Mouse (Mus musculus): ENCODE data around the gene Hbb-bh1. TPM values are rescaled to one million over a fixed set of nuclear protein-coding genes. Genes with fewer than 3 reads are reported as not detected.
"Not testable (repeated sequence)": the region's sequence is repeated elsewhere in the genome, so short reads cannot be mapped to it uniquely, and the experiment has no call there.

The Hbb-bh1 gene
- polyA plus RNA-seq, 1 experiment from 2014 or later: 675 TPM

- ATAC-seq (ENCODE audit: low FRiP score, low read depth): no peak
- Histone ChIP-seq H3K27me3 (no peaks in the 10 kb centered on the region), H3K9me3 (no peaks in the 10 kb centered on the region), H3K36me3 (no peaks in the 10 kb centered on the region), H3K9ac (replicated peaks) (no peak overlapping the region), H3K4me3 (no peak overlapping the region), H3K27ac (replicated peaks) (no peak overlapping the region), H3K4me1 (no peaks in the 10 kb centered on the region), H3K4me2 (replicated peaks) (no peak overlapping the region)
- WGBS: 82% methylated on average over 3 of the region's 3 CpGs
These were observed 32.2 kb downstream of the Hbb-bh1 start for GRCm38 (mm10) chr7:103810746-103811145.

- Histone ChIP-seq H3K9ac (replicated peaks) (no peak overlapping the region), H3K4me2 (replicated peaks) (no peak overlapping the region), H3K27me3 (no peaks in the 10 kb centered on the region), H3K27ac (replicated peaks) (no peak overlapping the region), H3K36me3 (no peaks in the 10 kb centered on the region), H3K9me3 (no peaks in the 10 kb centered on the region), H3K4me3 (no peak overlapping the region), H3K4me1 (no peaks in the 10 kb centered on the region)
- WGBS: 86% methylated on average over 1 of the region's 1 CpGs
- no peak for ATAC-seq (ENCODE audit: low FRiP score, low read depth)
These were observed 32.7 kb downstream of the Hbb-bh1 start for GRCm38 (mm10) chr7:103810296-103810695.

- H3K9me3 ChIP-seq: no peaks in the 10 kb centered on the region
- H3K4me1 ChIP-seq: no peaks in the 10 kb centered on the region
- H3K27me3 ChIP-seq: no peaks in the 10 kb centered on the region
- H3K36me3 ChIP-seq: no peaks in the 10 kb centered on the region
- no peak for ATAC-seq (ENCODE audit: low FRiP score, low read depth)
- no peak overlapping the region for H3K4me2 ChIP-seq (replicated peaks)
- H3K4me3 ChIP-seq: no peak overlapping the region
- H3K9ac ChIP-seq (replicated peaks): no peak overlapping the region
- 79% methylated on average over 1 of the region's 1 CpGs for WGBS
- H3K27ac ChIP-seq (replicated peaks): no peak overlapping the region
These were observed 33.2 kb downstream of the Hbb-bh1 start for GRCm38 (mm10) chr7:103809801-103810155.

GRCm38 (mm10) chr7:103808971-103809800, 33.8 kb downstream of the Hbb-bh1 start:
- Histone ChIP-seq H3K27ac (replicated peaks) (no peak overlapping the region), H3K4me1 (no peaks in the 10 kb centered on the region), H3K36me3 (no peaks in the 10 kb centered on the region), H3K4me2 (replicated peaks) (no peak overlapping the region), H3K4me3 (no peak overlapping the region), H3K9me3 (no peaks in the 10 kb centered on the region), H3K9ac (replicated peaks) (no peak overlapping the region), H3K27me3 (no peaks in the 10 kb centered on the region)
- WGBS: 71% methylated on average over 5 of the region's 5 CpGs
- no peak for ATAC-seq (ENCODE audit: low FRiP score, low read depth)

- H3K4me3 ChIP-seq; H3K4me1 ChIP-seq; H3K36me3 ChIP-seq; H3K4me2 ChIP-seq (replicated peaks); H3K27ac ChIP-seq (replicated peaks); ATAC-seq (ENCODE audit: low FRiP score, low read depth); H3K9ac ChIP-seq (replicated peaks); H3K9me3 ChIP-seq; H3K27me3 ChIP-seq: not testable (repeated sequence)
- WGBS: 71% methylated on average over 2 of the region's 2 CpGs
These were observed 34.8 kb downstream of the Hbb-bh1 start for GRCm38 (mm10) chr7:103808120-103808519.

GRCm38 (mm10) chr7:103806856-103807255, 36.1 kb downstream of the Hbb-bh1 start:
- Histone ChIP-seq H3K4me3 (no peak overlapping the region), H3K4me1 (no peaks in the 10 kb centered on the region), H3K36me3 (no peaks in the 10 kb centered on the region), H3K27me3 (no peaks in the 10 kb centered on the region), H3K27ac (replicated peaks) (no peak overlapping the region), H3K4me2 (replicated peaks) (no peak overlapping the region), H3K9ac (replicated peaks) (no peak overlapping the region), H3K9me3 (no peaks in the 10 kb centered on the region)
- WGBS: 74% methylated on average over 1 of the region's 1 CpGs
- ATAC-seq (ENCODE audit: low FRiP score, low read depth): no peak

GRCm38 (mm10) chr7:103792669-103793388, 50.1 kb downstream of the Hbb-bh1 start:
- H3K9me3 ChIP-seq: no peaks in the 10 kb centered on the region
- ATAC-seq (ENCODE audit: low FRiP score, low read depth): no peak
- no peak overlapping the region for H3K9ac ChIP-seq (replicated peaks)
- no peaks in the 10 kb centered on the region for H3K27me3 ChIP-seq
- 27% methylated on average over 4 of the region's 4 CpGs for WGBS
- no peak overlapping the region for H3K4me2 ChIP-seq (replicated peaks)
- no peaks in the 10 kb centered on the region for H3K4me1 ChIP-seq
- no peaks in the 10 kb centered on the region for H3K36me3 ChIP-seq
- H3K27ac ChIP-seq (replicated peaks): no peak overlapping the region
- no peak overlapping the region for H3K4me3 ChIP-seq

- no peak within 1 kb of the TSS for H3K9ac ChIP-seq (replicated peaks)
- 91% methylated on average over 3 of the region's 3 CpGs for WGBS
- no peaks in the 10 kb centered on the region for H3K27me3 ChIP-seq
These were observed 51.2 kb downstream of the Hbb-bh1 start, which contains the start of gene Olfr67 for GRCm38 (mm10) chr7:103791721-103792120. TSS of gene Olfr67 (minus strand) at chr7:103791821.

More at GRCm38 (mm10) chr7:103791721-103792120, 51.2 kb downstream of the Hbb-bh1 start, which contains the start of gene Olfr67:
- no peak for ATAC-seq (ENCODE audit: low FRiP score, low read depth)
- no peak within 1 kb of the TSS for H3K4me3 ChIP-seq
- H3K4me2 ChIP-seq (replicated peaks): no peak within 1 kb of the TSS
- no peak within 1 kb of the TSS for H3K27ac ChIP-seq (replicated peaks)
- H3K4me1 ChIP-seq: no peaks in the 10 kb centered on the region
- H3K36me3 ChIP-seq: no peaks in the 10 kb centered on the region
- H3K9me3 ChIP-seq: no peaks in the 10 kb centered on the region

Other genes with a start within 250 kb of the Hbb-bh1 start
- gene Olfr619, start 242.6 kb downstream of the Hbb-bh1 start, polyA plus RNA-seq (2016; fragmentation: Nextera tagmentation; extraction: Ambion mirVana): not detected in 2 replicates
- gene Olfr620, start 230.6 kb downstream of the Hbb-bh1 start, polyA plus RNA-seq (2016; fragmentation: Nextera tagmentation; extraction: Ambion mirVana): not detected in 2 replicates
- gene Olfr622, start 200.5 kb downstream of the Hbb-bh1 start, polyA plus RNA-seq (2016; fragmentation: Nextera tagmentation; extraction: Ambion mirVana): not detected in 2 replicates
- gene Olfr623, start 179.5 kb downstream of the Hbb-bh1 start, polyA plus RNA-seq (2016; fragmentation: Nextera tagmentation; extraction: Ambion mirVana): not detected in 2 replicates
- gene Olfr624, start 172.0 kb downstream of the Hbb-bh1 start, polyA plus RNA-seq (2016; fragmentation: Nextera tagmentation; extraction: Ambion mirVana): not detected in 2 replicates
- gene Olfr625-ps1, start 160.4 kb downstream of the Hbb-bh1 start, polyA plus RNA-seq (2016; fragmentation: Nextera tagmentation; extraction: Ambion mirVana): not detected in 2 replicates
- gene Olfr243, start 128.5 kb downstream of the Hbb-bh1 start, polyA plus RNA-seq (2016; fragmentation: Nextera tagmentation; extraction: Ambion mirVana): not detected in 2 replicates
- gene Olfr628, start 112.8 kb downstream of the Hbb-bh1 start, polyA plus RNA-seq (2016; fragmentation: Nextera tagmentation; extraction: Ambion mirVana): not detected in 2 replicates
- gene Olfr629, start 98.2 kb downstream of the Hbb-bh1 start, polyA plus RNA-seq (2016; fragmentation: Nextera tagmentation; extraction: Ambion mirVana): not detected in 2 replicates
- gene Olfr630, start 85.8 kb downstream of the Hbb-bh1 start, polyA plus RNA-seq (2016; fragmentation: Nextera tagmentation; extraction: Ambion mirVana): not detected in 2 replicates
- not detected in 2 replicates for gene Olfr69, start 71.6 kb downstream of the Hbb-bh1 start, polyA plus RNA-seq (2016; fragmentation: Nextera tagmentation; extraction: Ambion mirVana)
- not detected in 2 replicates for gene Olfr68, start 63.5 kb downstream of the Hbb-bh1 start, polyA plus RNA-seq (2016; fragmentation: Nextera tagmentation; extraction: Ambion mirVana)
- not detected in 2 replicates for gene Olfr67, start 51.3 kb downstream of the Hbb-bh1 start, polyA plus RNA-seq (2016; fragmentation: Nextera tagmentation; extraction: Ambion mirVana)
- 769 and 928 TPM in 2 replicates for gene Hbb-bt, start 29.2 kb downstream of the Hbb-bh1 start, polyA plus RNA-seq (2016; fragmentation: Nextera tagmentation; extraction: Ambion mirVana)
- 643 and 809 TPM in 2 replicates for gene Hbb-bs, start 15.1 kb downstream of the Hbb-bh1 start, polyA plus RNA-seq (2016; fragmentation: Nextera tagmentation; extraction: Ambion mirVana)
- not detected in 2 replicates for gene Hbb-bh2, start 2.6 kb downstream of the Hbb-bh1 start, polyA plus RNA-seq (2016; fragmentation: Nextera tagmentation; extraction: Ambion mirVana)
- gene Hbb-y, start 10.1 kb upstream of the Hbb-bh1 start, polyA plus RNA-seq (2016; fragmentation: Nextera tagmentation; extraction: Ambion mirVana): 8,301 and 9,167 TPM in 2 replicates
- gene Olfr66, start 43.1 kb upstream of the Hbb-bh1 start, polyA plus RNA-seq (2016; fragmentation: Nextera tagmentation; extraction: Ambion mirVana): not detected in 2 replicates
- gene Olfr64, start 51.3 kb upstream of the Hbb-bh1 start, polyA plus RNA-seq (2016; fragmentation: Nextera tagmentation; extraction: Ambion mirVana): not detected in 2 replicates
- gene Olfr65, start 60.3 kb upstream of the Hbb-bh1 start, polyA plus RNA-seq (2016; fragmentation: Nextera tagmentation; extraction: Ambion mirVana): not detected in 2 replicates
- gene Olfr631, start 85.7 kb upstream of the Hbb-bh1 start, polyA plus RNA-seq (2016; fragmentation: Nextera tagmentation; extraction: Ambion mirVana): not detected in 2 replicates
- not detected in 2 replicates for gene Olfr632, start 91.2 kb upstream of the Hbb-bh1 start, polyA plus RNA-seq (2016; fragmentation: Nextera tagmentation; extraction: Ambion mirVana)
- not detected in 2 replicates for gene Olfr633, start 101.3 kb upstream of the Hbb-bh1 start, polyA plus RNA-seq (2016; fragmentation: Nextera tagmentation; extraction: Ambion mirVana)
- not detected in 2 replicates for gene Olfr635, start 128.0 kb upstream of the Hbb-bh1 start, polyA plus RNA-seq (2016; fragmentation: Nextera tagmentation; extraction: Ambion mirVana)
- not detected in 2 replicates for gene Olfr638, start 155.6 kb upstream of the Hbb-bh1 start, polyA plus RNA-seq (2016; fragmentation: Nextera tagmentation; extraction: Ambion mirVana)
- 0.04 TPM in 1 of 2 replicates, not detected in the other for gene Olfr639, start 174.1 kb upstream of the Hbb-bh1 start, polyA plus RNA-seq (2016; fragmentation: Nextera tagmentation; extraction: Ambion mirVana)
- not detected in 2 replicates for gene Olfr640, start 182.4 kb upstream of the Hbb-bh1 start, polyA plus RNA-seq (2016; fragmentation: Nextera tagmentation; extraction: Ambion mirVana)
- gene Olfr641, start 192.3 kb upstream of the Hbb-bh1 start, polyA plus RNA-seq (2016; fragmentation: Nextera tagmentation; extraction: Ambion mirVana): not detected in 2 replicates
- gene Olfr642, start 209.5 kb upstream of the Hbb-bh1 start, polyA plus RNA-seq (2016; fragmentation: Nextera tagmentation; extraction: Ambion mirVana): not detected in 2 replicates
- gene 4930516K23Rik, start 218.3 kb upstream of the Hbb-bh1 start, polyA plus RNA-seq (2016; fragmentation: Nextera tagmentation; extraction: Ambion mirVana): not detected in 2 replicates
- gene Olfr644, start 228.7 kb upstream of the Hbb-bh1 start, polyA plus RNA-seq (2016; fragmentation: Nextera tagmentation; extraction: Ambion mirVana): not detected in 2 replicates
- not detected in 2 replicates for gene Olfr645, start 242.3 kb upstream of the Hbb-bh1 start, polyA plus RNA-seq (2016; fragmentation: Nextera tagmentation; extraction: Ambion mirVana)

Data from midbrain, embryonic 12.5 days (tissue).